ENCODE assay signal across 17 mouse cellular contexts in the genomic region with DNA sequence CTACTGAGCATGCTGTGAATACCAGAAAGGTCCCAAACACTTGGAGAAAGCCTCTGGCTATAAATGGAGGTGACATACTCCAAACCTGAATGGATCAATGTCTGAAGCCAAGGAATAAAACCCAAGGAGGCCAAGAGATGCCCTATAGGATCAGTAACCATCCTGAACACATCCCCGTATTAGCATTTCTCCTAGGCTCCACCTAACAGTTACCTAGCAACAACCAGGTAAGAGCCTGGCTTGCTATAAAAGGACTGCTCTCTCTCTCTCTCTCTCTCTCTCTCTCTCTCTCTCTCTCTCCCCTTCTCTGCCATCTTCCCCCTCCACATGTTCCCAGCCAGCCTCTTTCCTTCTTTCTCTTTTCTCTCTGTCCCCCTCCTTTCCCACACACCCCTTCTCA.
"Had no signal": no experiment of that assay in that cellular context is flagged by ENCODE, and none has a peak within 500 bp of the region (broad histone marks: within the 10 kb centered on the region; RNA-seq: fewer than 3 reads in every experiment).

No protein-coding gene starts in this region.

- H3K9me3 ChIP-seq: midbrain, embryonic 10.5 days; neural tube, embryonic 13.5 days; neural tube, embryonic 15.5 days had no signal

- H3K4me1 ChIP-seq: neural tube, embryonic 15.5 days had no signal

- H3K27me3 ChIP-seq: neural tube, embryonic 15.5 days had no signal

- DNase-seq: lung, adult 18-20 months; lung, embryonic 14.5 days; lung, postnatal 10 days; lung, postnatal 4 days; retina, postnatal 1 day; right cerebral cortex, adult 18-20 months; right cerebral cortex, postnatal 25 days; right cerebral cortex, postnatal 4 days; spleen, adult 18-20 months; thymus, adult 18-20 months; thymus, postnatal 14 days; thymus, postnatal 36 days had no signal

- H3K4me3 ChIP-seq: midbrain, embryonic 10.5 days; myocyte; neural tube, embryonic 13.5 days; neural tube, embryonic 15.5 days had no signal

- H3K27ac ChIP-seq: liver, embryonic 14.5 days; midbrain, embryonic 10.5 days; neural tube, embryonic 13.5 days; neural tube, embryonic 15.5 days had no signal

- H3K36me3 ChIP-seq: midbrain, embryonic 10.5 days; neural tube, embryonic 13.5 days; neural tube, embryonic 15.5 days had no signal

- H3K4me2 ChIP-seq: lung, embryonic 14.5 days; neural tube, embryonic 13.5 days; neural tube, embryonic 15.5 days had no signal

- H3K9ac ChIP-seq: liver, embryonic 14.5 days; lung, embryonic 14.5 days; neural tube, embryonic 13.5 days; neural tube, embryonic 15.5 days had no signal
